Mouse (Mus musculus) forebrain, embryonic 10.5 days (tissue): ENCODE results near the gene Cbl. TPM values are rescaled to one million over a fixed set of nuclear protein-coding genes. Genes with fewer than 3 reads are reported as not detected.

Experiments used
- DNase-seq: peaks from one replicate; pipeline ENCODE4 v3.0.0-alpha.2; 2017; ENCODE audit warnings: low spot score; ENCODE audit errors: extremely low spot score
- H3K27ac ChIP-seq: fragments of 300-500 bp; sonication (generic); 2 replicates; pipeline ENCODE4 v1.5.1; 2016; ENCODE audit warnings: mild to moderate bottlenecking
- H3K27me3 ChIP-seq: fragments of 300-500 bp; sonication (generic); 2 replicates; pipeline ENCODE4 v1.6.1; 2016; ENCODE audit warnings: mild to moderate bottlenecking; ENCODE audit not compliant: poor library complexity, severe bottlenecking
- H3K36me3 ChIP-seq: fragments of 300-500 bp; sonication (generic); replicated peaks from 2 replicates; pipeline ENCODE4 v1.6.1; 2016; ENCODE audit warnings: mild to moderate bottlenecking, moderate library complexity
- H3K4me1 ChIP-seq: fragments of 300-500 bp; sonication (generic); 2 replicates; pipeline ENCODE4 v1.6.1; 2016
- H3K4me3 ChIP-seq: fragments of 300-500 bp; sonication (generic); 2 replicates; pipeline ENCODE4 v1.5.1; 2016; ENCODE audit warnings: mild to moderate bottlenecking, moderate library complexity
- H3K9me3 ChIP-seq: fragments of 300-500 bp; sonication (generic); 2 replicates; pipeline ENCODE4 v1.6.1; 2016; ENCODE audit warnings: mild to moderate bottlenecking, moderate library complexity
- WGBS: fragments of 180-500 bp; shearing (Covaris S2); methylation state at CpG from one replicate; pipeline ENCODE4 v1.1.7; 2016; 5-methylcytosine and 5-hydroxymethylcytosine counted together
- polyA plus RNA-seq: library from polyadenylated mRNA; unstranded; fragments of >200 nt; fragmentation: Nextera tagmentation; extraction: Ambion mirVana; gene quantifications from 2 replicates; pipeline ENCODE4 v1.2.1, GENCODE M21; 2016

The Cbl gene
- polyA plus RNA-seq, 1 experiment from 2014 or later = 23.8 TPM

- DNase-seq = no peak
- WGBS = 66% methylated on average over 5 of the region's 5 CpGs
- Histone ChIP-seq H3K27me3 (peaks cover 79% of the 10 kb centered on the region), H3K9me3 (no peaks in the 10 kb centered on the region), H3K36me3 (0 out of 2 replicates have a peak, but pooled peaks cover under 1% of the 10 kb centered on the region), H3K4me1 (peaks cover 77% of the 10 kb centered on the region), H3K4me3 (no peak overlapping the region), H3K27ac (no peak overlapping the region)
Measured at GRCm38 (mm10) chr9:44132200-44132599, 101.6 kb downstream of the Cbl start.

- peak overlapping the region; percentile 85 for H3K27ac ChIP-seq
- 27% methylated on average over 7 of the region's 7 CpGs for WGBS
- peaks cover 76% of the 10 kb centered on the region for H3K4me1 ChIP-seq
- peak overlapping the region; percentile 51; the same call in 1 of the 2 replicates for H3K4me3 ChIP-seq
- peaks cover 69% of the 10 kb centered on the region for H3K27me3 ChIP-seq
- H3K9me3 ChIP-seq = no peaks in the 10 kb centered on the region
- DNase-seq = no peak
- H3K36me3 ChIP-seq = no peaks in the 10 kb centered on the region
Measured at GRCm38 (mm10) chr9:44131276-44131590, 102.6 kb downstream of the Cbl start.

GRCm38 (mm10) chr9:44130581-44131275, 103.1 kb downstream of the Cbl start:
- H3K4me1 ChIP-seq = peaks cover 76% of the 10 kb centered on the region

GRCm38 (mm10) chr9:44130034-44130433, 103.8 kb downstream of the Cbl start:
- Histone ChIP-seq H3K4me1 (peaks cover 72% of the 10 kb centered on the region), H3K4me3 (peak overlapping the region; percentile 51), H3K27ac (peak overlapping the region; percentile 85), H3K36me3 (no peaks in the 10 kb centered on the region), H3K27me3 (peaks cover 57% of the 10 kb centered on the region), H3K9me3 (no peaks in the 10 kb centered on the region)
- DNase-seq = peak; percentile 72
- under 1% methylated on average over 27 of the region's 27 CpGs for WGBS

More at GRCm38 (mm10) chr9:44130581-44131275, 103.1 kb downstream of the Cbl start:
- H3K27ac ChIP-seq = peak overlapping the region; percentile 85
- peak overlapping the region; percentile 51 for H3K4me3 ChIP-seq
- H3K27me3 ChIP-seq = peaks cover 64% of the 10 kb centered on the region
- peak; percentile 69 for DNase-seq
- H3K9me3 ChIP-seq = no peaks in the 10 kb centered on the region
- H3K36me3 ChIP-seq = no peaks in the 10 kb centered on the region
- 7% methylated on average over 19 of the region's 19 CpGs for WGBS

- no peak for DNase-seq
- H3K27me3 ChIP-seq = peaks cover 53% of the 10 kb centered on the region
- H3K4me1 ChIP-seq = peaks cover 68% of the 10 kb centered on the region
- peak overlapping the region; percentile 51 for H3K4me3 ChIP-seq
- H3K9me3 ChIP-seq = no peaks in the 10 kb centered on the region
- 3% methylated on average over 9 of the region's 9 CpGs for WGBS
- no peaks in the 10 kb centered on the region for H3K36me3 ChIP-seq
- H3K27ac ChIP-seq = peak overlapping the region; percentile 85
Measured at GRCm38 (mm10) chr9:44129633-44130032, 104.2 kb downstream of the Cbl start.

- WGBS = 52% methylated on average over 3 of the region's 3 CpGs
- Histone ChIP-seq H3K27me3 (peaks cover 31% of the 10 kb centered on the region), H3K27ac (no peak overlapping the region), H3K9me3 (no peaks in the 10 kb centered on the region), H3K36me3 (no peaks in the 10 kb centered on the region), H3K4me3 (no peak overlapping the region), H3K4me1 (peaks cover 50% of the 10 kb centered on the region)
- DNase-seq = no peak
Measured at GRCm38 (mm10) chr9:44127351-44127801, 106.5 kb downstream of the Cbl start.

- no peak for DNase-seq
- Histone ChIP-seq H3K4me3 (no peak overlapping the region), H3K4me1 (peaks cover 49% of the 10 kb centered on the region), H3K36me3 (no peaks in the 10 kb centered on the region), H3K27ac (peak overlapping the region; percentile 37; the same call in 1 of the 2 replicates), H3K9me3 (no peaks in the 10 kb centered on the region), H3K27me3 (peaks cover 24% of the 10 kb centered on the region)
- WGBS = 86% methylated on average over 3 of the region's 3 CpGs
Measured at GRCm38 (mm10) chr9:44126746-44127145, 107.1 kb downstream of the Cbl start.

- Histone ChIP-seq H3K4me3 (peak overlapping the region; percentile 12; the same call in 1 of the 2 replicates), H3K36me3 (no peaks in the 10 kb centered on the region), H3K27me3 (peaks cover 15% of the 10 kb centered on the region; the same call in 1 of the 2 replicates), H3K9me3 (no peaks in the 10 kb centered on the region), H3K27ac (peak overlapping the region; percentile 56), H3K4me1 (peaks cover 39% of the 10 kb centered on the region)
- DNase-seq = peak; percentile 83
- 35% methylated on average over 18 of the region's 18 CpGs for WGBS
Measured at GRCm38 (mm10) chr9:44125546-44126428, 108.1 kb downstream of the Cbl start.

GRCm38 (mm10) chr9:44125026-44125425, 108.8 kb downstream of the Cbl start:
- Histone ChIP-seq H3K36me3 (no peaks in the 10 kb centered on the region), H3K4me3 (no peak overlapping the region), H3K27ac (no peak overlapping the region), H3K27me3 (peaks cover 12% of the 10 kb centered on the region; the same call in 1 of the 2 replicates), H3K9me3 (no peaks in the 10 kb centered on the region), H3K4me1 (peaks cover 32% of the 10 kb centered on the region)
- WGBS = 67% methylated on average over 5 of the region's 5 CpGs
- DNase-seq = no peak

GRCm38 (mm10) chr9:44124317-44124716, 109.5 kb downstream of the Cbl start:
- Histone ChIP-seq H3K4me3 (no peak overlapping the region), H3K27me3 (peaks cover 11% of the 10 kb centered on the region; the same call in 1 of the 2 replicates), H3K9me3 (no peaks in the 10 kb centered on the region), H3K36me3 (no peaks in the 10 kb centered on the region), H3K27ac (no peak overlapping the region), H3K4me1 (peaks cover 25% of the 10 kb centered on the region)
- DNase-seq = no peak
- WGBS = 71% methylated on average over 6 of the region's 6 CpGs

GRCm38 (mm10) chr9:44119948-44120465, 113.8 kb downstream of the Cbl start:
- H3K4me1 ChIP-seq = no peaks in the 10 kb centered on the region; the same call in 1 of the 2 replicates
- 87% methylated on average over 8 of the region's 8 CpGs for WGBS
- no peaks in the 10 kb centered on the region for H3K27me3 ChIP-seq
- H3K9me3 ChIP-seq = no peaks in the 10 kb centered on the region
- no peak overlapping the region for H3K27ac ChIP-seq
- no peak overlapping the region for H3K4me3 ChIP-seq
- H3K36me3 ChIP-seq = no peaks in the 10 kb centered on the region
- no peak for DNase-seq

- Histone ChIP-seq H3K4me1 (0 out of 2 replicates have a peak, but pooled peaks cover 3% of the 10 kb centered on the region), H3K36me3 (no peaks in the 10 kb centered on the region), H3K27ac (no peak overlapping the region), H3K4me3 (no peak overlapping the region), H3K9me3 (no peaks in the 10 kb centered on the region), H3K27me3 (no peaks in the 10 kb centered on the region)
- DNase-seq = no peak
- 51% methylated on average over 5 of the region's 5 CpGs for WGBS
Measured at GRCm38 (mm10) chr9:44119011-44119410, 114.8 kb downstream of the Cbl start.
